Mouse (Mus musculus): Measurements from ENCODE around the gene Pdcl3. TPM values are rescaled to one million over a fixed set of nuclear protein-coding genes. Genes with fewer than 3 reads are reported as not detected.

Pdcl3 gene
- polyA plus RNA-seq (2014; fragmentation: Nextera tagmentation; extraction: Ambion mirVana), result 152 and 157 TPM in 2 replicates

GRCm38 (mm10) chr1:38985308-38985707 lies at the start of gene Pdcl3:
Pdcl3 (plus strand) TSS chr1:38985608.
- no peak for ATAC-seq (replicated peaks; ENCODE audit: low FRiP score)
- WGBS, result 87% methylated on average over 3 of the region's 3 CpGs
- Histone ChIP-seq H3K4me2 (ENCODE audit: low read depth, low read length, severe bottlenecking) (no peak within 1 kb of the TSS), H3K9ac (ENCODE audit: low read length) (no peak within 1 kb of the TSS), H3K4me3 (ENCODE audit: low read depth, low read length) (no peak within 1 kb of the TSS), H3K36me3 (ENCODE audit: control insufficient read depth, insufficient read depth, low read length) (no peaks in the 10 kb centered on the region), H3K27me3 (ENCODE audit: control insufficient read depth, insufficient read depth, low read length) (no peaks in the 10 kb centered on the region), H3K4me1 (replicated peaks; ENCODE audit: control insufficient read depth, insufficient read depth, low read length) (peaks cover 2% of the 10 kb centered on the region; the same call in 1 of the 2 replicates), H3K9me3 (ENCODE audit: control insufficient read depth, low read length) (no peaks in the 10 kb centered on the region), H3K27ac (ENCODE audit: low read depth, low read length) (no peak within 1 kb of the TSS)
- DNase-seq (ENCODE audit: low spot score), result no peak

GRCm38 (mm10) chr1:38936780-38937179 lies 48.6 kb upstream of the Pdcl3 start:
- Histone ChIP-seq H3K27ac (ENCODE audit: low read depth, low read length) (no peak overlapping the region), H3K4me3 (ENCODE audit: low read depth, low read length) (no peak overlapping the region), H3K4me2 (ENCODE audit: low read depth, low read length, severe bottlenecking) (no peak overlapping the region), H3K9me3 (ENCODE audit: control insufficient read depth, low read length) (no peaks in the 10 kb centered on the region), H3K4me1 (replicated peaks; ENCODE audit: control insufficient read depth, insufficient read depth, low read length) (no peaks in the 10 kb centered on the region), H3K9ac (ENCODE audit: low read length) (no peak overlapping the region), H3K36me3 (ENCODE audit: control insufficient read depth, insufficient read depth, low read length) (no peaks in the 10 kb centered on the region), H3K27me3 (ENCODE audit: control insufficient read depth, insufficient read depth, low read length) (no peaks in the 10 kb centered on the region)
- 26% methylated on average over 6 of the region's 6 CpGs for WGBS
- peak; percentile 77 for DNase-seq (ENCODE audit: low spot score)
- no peak for ATAC-seq (replicated peaks; ENCODE audit: low FRiP score)

- WGBS, result 78% methylated on average over 6 of the region's 6 CpGs
- H3K36me3 ChIP-seq (ENCODE audit: control insufficient read depth, insufficient read depth, low read length), result no peaks in the 10 kb centered on the region
- H3K9ac ChIP-seq (ENCODE audit: low read length), result no peak within 1 kb of the TSS
- no peak for ATAC-seq (replicated peaks; ENCODE audit: low FRiP score)
- H3K4me2 ChIP-seq (ENCODE audit: low read depth, low read length, severe bottlenecking), result no peak within 1 kb of the TSS
- no peaks in the 10 kb centered on the region for H3K27me3 ChIP-seq (ENCODE audit: control insufficient read depth, insufficient read depth, low read length)
- no peak for DNase-seq (ENCODE audit: low spot score)
- H3K9me3 ChIP-seq (ENCODE audit: control insufficient read depth, low read length), result no peaks in the 10 kb centered on the region
- no peak within 1 kb of the TSS for H3K4me3 ChIP-seq (ENCODE audit: low read depth, low read length)
- H3K4me1 ChIP-seq (replicated peaks; ENCODE audit: control insufficient read depth, insufficient read depth, low read length), result no peaks in the 10 kb centered on the region
- no peak within 1 kb of the TSS for H3K27ac ChIP-seq (ENCODE audit: low read depth, low read length)
These were observed 46.6 kb upstream of the Pdcl3 start, which contains the start of gene Nms for GRCm38 (mm10) chr1:38938849-38939248. Nms (plus strand) TSS chr1:38939149.

GRCm38 (mm10) chr1:38939608-38940007 lies 45.8 kb upstream of the Pdcl3 start:
- WGBS, result 9% methylated on average over 5 of the region's 5 CpGs
- Histone ChIP-seq H3K4me3 (ENCODE audit: low read depth, low read length) (no peak overlapping the region), H3K27me3 (ENCODE audit: control insufficient read depth, insufficient read depth, low read length) (no peaks in the 10 kb centered on the region), H3K4me1 (replicated peaks; ENCODE audit: control insufficient read depth, insufficient read depth, low read length) (no peaks in the 10 kb centered on the region), H3K27ac (ENCODE audit: low read depth, low read length) (no peak overlapping the region), H3K4me2 (ENCODE audit: low read depth, low read length, severe bottlenecking) (no peak overlapping the region), H3K36me3 (ENCODE audit: control insufficient read depth, insufficient read depth, low read length) (no peaks in the 10 kb centered on the region), H3K9me3 (ENCODE audit: control insufficient read depth, low read length) (no peaks in the 10 kb centered on the region), H3K9ac (ENCODE audit: low read length) (no peak overlapping the region)
- ATAC-seq (replicated peaks; ENCODE audit: low FRiP score) (no peak), DNase-seq (ENCODE audit: low spot score) (peak; percentile 70)

GRCm38 (mm10) chr1:38956457-38956856 lies 29.0 kb upstream of the Pdcl3 start:
- no peaks in the 10 kb centered on the region for H3K36me3 ChIP-seq (ENCODE audit: control insufficient read depth, insufficient read depth, low read length)
- H3K27ac ChIP-seq (ENCODE audit: low read depth, low read length), result no peak overlapping the region
- no peak overlapping the region for H3K9ac ChIP-seq (ENCODE audit: low read length)
- no peak for DNase-seq (ENCODE audit: low spot score)
- H3K9me3 ChIP-seq (ENCODE audit: control insufficient read depth, low read length), result no peaks in the 10 kb centered on the region
- ATAC-seq (replicated peaks; ENCODE audit: low FRiP score), result no peak
- no peaks in the 10 kb centered on the region for H3K27me3 ChIP-seq (ENCODE audit: control insufficient read depth, insufficient read depth, low read length)
- H3K4me3 ChIP-seq (ENCODE audit: low read depth, low read length), result no peak overlapping the region
- H3K4me1 ChIP-seq (replicated peaks; ENCODE audit: control insufficient read depth, insufficient read depth, low read length), result no peaks in the 10 kb centered on the region
- WGBS, result 87% methylated on average over 3 of the region's 3 CpGs
- H3K4me2 ChIP-seq (ENCODE audit: low read depth, low read length, severe bottlenecking), result no peak overlapping the region

GRCm38 (mm10) chr1:38969116-38969515 lies 16.3 kb upstream of the Pdcl3 start:
- no peaks in the 10 kb centered on the region for H3K4me1 ChIP-seq (replicated peaks; ENCODE audit: control insufficient read depth, insufficient read depth, low read length)
- no peak for ATAC-seq (replicated peaks; ENCODE audit: low FRiP score)

GRCm38 (mm10) chr1:38971712-38972111 lies 13.7 kb upstream of the Pdcl3 start:
- 91% methylated on average over 3 of the region's 3 CpGs for WGBS

More at GRCm38 (mm10) chr1:38969116-38969515, 16.3 kb upstream of the Pdcl3 start:
- WGBS, result 85% methylated on average over 1 of the region's 1 CpGs
- H3K4me2 ChIP-seq (ENCODE audit: low read depth, low read length, severe bottlenecking), result no peak overlapping the region
- H3K9me3 ChIP-seq (ENCODE audit: control insufficient read depth, low read length), result no peaks in the 10 kb centered on the region
- H3K27me3 ChIP-seq (ENCODE audit: control insufficient read depth, insufficient read depth, low read length), result no peaks in the 10 kb centered on the region
- H3K4me3 ChIP-seq (ENCODE audit: low read depth, low read length), result no peak overlapping the region
- no peak overlapping the region for H3K9ac ChIP-seq (ENCODE audit: low read length)
- no peak for DNase-seq (ENCODE audit: low spot score)
- H3K27ac ChIP-seq (ENCODE audit: low read depth, low read length), result no peak overlapping the region
- no peaks in the 10 kb centered on the region for H3K36me3 ChIP-seq (ENCODE audit: control insufficient read depth, insufficient read depth, low read length)

GRCm38 (mm10) chr1:38972986-38973592 lies 12.3 kb upstream of the Pdcl3 start:
- H3K4me2 ChIP-seq (ENCODE audit: low read depth, low read length, severe bottlenecking), result no peak overlapping the region
- ATAC-seq (replicated peaks; ENCODE audit: low FRiP score) (no peak), DNase-seq (ENCODE audit: low spot score) (peak; percentile 30)
- H3K27ac ChIP-seq (ENCODE audit: low read depth, low read length), result no peak overlapping the region
- no peaks in the 10 kb centered on the region for H3K27me3 ChIP-seq (ENCODE audit: control insufficient read depth, insufficient read depth, low read length)
- 85% methylated on average over 9 of the region's 9 CpGs for WGBS
- H3K9ac ChIP-seq (ENCODE audit: low read length), result no peak overlapping the region
- H3K4me3 ChIP-seq (ENCODE audit: low read depth, low read length), result no peak overlapping the region
- H3K9me3 ChIP-seq (ENCODE audit: control insufficient read depth, low read length), result no peaks in the 10 kb centered on the region
- H3K4me1 ChIP-seq (replicated peaks; ENCODE audit: control insufficient read depth, insufficient read depth, low read length), result no peaks in the 10 kb centered on the region
- no peaks in the 10 kb centered on the region for H3K36me3 ChIP-seq (ENCODE audit: control insufficient read depth, insufficient read depth, low read length)

More at GRCm38 (mm10) chr1:38971712-38972111, 13.7 kb upstream of the Pdcl3 start:
- H3K4me1 ChIP-seq (replicated peaks; ENCODE audit: control insufficient read depth, insufficient read depth, low read length), result no peaks in the 10 kb centered on the region
- H3K36me3 ChIP-seq (ENCODE audit: control insufficient read depth, insufficient read depth, low read length), result no peaks in the 10 kb centered on the region
- no peak overlapping the region for H3K27ac ChIP-seq (ENCODE audit: low read depth, low read length)
- H3K9me3 ChIP-seq (ENCODE audit: control insufficient read depth, low read length), result no peaks in the 10 kb centered on the region
- no peak overlapping the region for H3K4me3 ChIP-seq (ENCODE audit: low read depth, low read length)
- H3K9ac ChIP-seq (ENCODE audit: low read length), result no peak overlapping the region
- no peak overlapping the region for H3K4me2 ChIP-seq (ENCODE audit: low read depth, low read length, severe bottlenecking)
- no peaks in the 10 kb centered on the region for H3K27me3 ChIP-seq (ENCODE audit: control insufficient read depth, insufficient read depth, low read length)
- DNase-seq (ENCODE audit: low spot score), result no peak
- ATAC-seq (replicated peaks; ENCODE audit: low FRiP score), result no peak

GRCm38 (mm10) chr1:38979953-38980352 lies 5.5 kb upstream of the Pdcl3 start:
- no peak overlapping the region for H3K27ac ChIP-seq (ENCODE audit: low read depth, low read length)
- no peaks in the 10 kb centered on the region for H3K9me3 ChIP-seq (ENCODE audit: control insufficient read depth, low read length)
- DNase-seq (ENCODE audit: low spot score) (no peak), ATAC-seq (replicated peaks; ENCODE audit: low FRiP score) (no peak)
- WGBS, result 85% methylated on average over 7 of the region's 7 CpGs
- H3K4me3 ChIP-seq (ENCODE audit: low read depth, low read length), result no peak overlapping the region
- no peaks in the 10 kb centered on the region for H3K36me3 ChIP-seq (ENCODE audit: control insufficient read depth, insufficient read depth, low read length)
- no peaks in the 10 kb centered on the region; the same call in 1 of the 2 replicates for H3K4me1 ChIP-seq (replicated peaks; ENCODE audit: control insufficient read depth, insufficient read depth, low read length)
- H3K9ac ChIP-seq (ENCODE audit: low read length), result no peak overlapping the region
- H3K27me3 ChIP-seq (ENCODE audit: control insufficient read depth, insufficient read depth, low read length), result no peaks in the 10 kb centered on the region
- no peak overlapping the region for H3K4me2 ChIP-seq (ENCODE audit: low read depth, low read length, severe bottlenecking)
